Mouse (Mus musculus) kidney, adult 2 months (tissue): Measurements from ENCODE around the gene Adamts17.

Source experiments
- CTCF ChIP-seq: fragments of 200-500 bp; conservative IDR thresholded peaks from 2 replicates; pipeline ENCODE4 v1.5.1; 2011; ENCODE audit warnings: low read depth, mild to moderate bottlenecking, control low read depth, low read length, moderate library complexity, mixed read lengths; ENCODE audit not compliant: insufficient read depth, insufficient read length
- POLR2A ChIP-seq: fragments of 200-500 bp; IDR thresholded peaks from one replicate; pipeline ENCODE4 v1.6.1; 2011; ENCODE audit warnings: low read depth, low read length, control low read depth

DNA sequence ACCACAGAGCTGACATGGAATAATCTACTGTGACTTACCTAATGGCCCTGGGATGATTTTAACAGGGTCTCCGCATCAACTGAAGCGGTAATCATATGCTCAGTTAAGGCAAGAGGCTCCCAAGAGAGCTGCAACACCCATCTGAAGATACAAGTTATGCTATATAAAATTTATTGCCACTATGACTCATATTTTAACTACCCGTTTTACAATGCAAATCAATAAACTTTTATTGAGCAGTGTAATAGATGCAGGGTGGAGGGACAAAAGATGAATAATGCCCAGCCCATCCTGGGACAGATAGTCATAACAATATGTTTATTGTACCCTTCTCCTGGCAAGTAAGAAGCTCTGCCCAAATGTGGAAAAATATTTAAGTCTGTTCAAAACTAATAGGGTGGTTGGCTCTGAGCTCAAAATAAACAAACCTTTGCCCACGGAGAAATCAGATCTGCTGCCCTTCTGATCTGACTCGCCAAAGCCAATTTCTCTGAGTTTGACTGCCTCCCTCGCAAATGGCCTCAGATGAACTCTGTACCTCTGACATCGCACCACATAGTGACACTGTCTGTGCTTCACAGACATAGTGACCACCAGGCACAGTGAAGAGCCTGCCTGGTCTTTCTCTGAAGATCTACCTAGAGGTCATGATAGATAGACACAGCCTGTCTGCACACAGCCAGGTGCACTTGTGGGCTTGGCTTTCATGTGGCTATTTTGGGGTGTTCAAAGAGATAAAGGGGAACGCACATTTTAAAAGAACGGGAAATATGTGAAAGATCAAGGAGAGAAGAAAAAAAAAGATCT lies 329.4 kb downstream of the Adamts17 start:
- TF ChIP-seq CTCF, result no peak
- no peak for TF ChIP-seq POLR2A
